Mouse (Mus musculus) heart, adult 9 months (tissue): Measurements from ENCODE around the gene Per2.

ENCODE experiments used
- DNase-seq, 2 experiments: peaks; one replicate each; pipeline ENCODE4 v3.0.0; 2022; ENCODE audit warnings: low spot score in 2 of 2

Gene Per2

DNA sequence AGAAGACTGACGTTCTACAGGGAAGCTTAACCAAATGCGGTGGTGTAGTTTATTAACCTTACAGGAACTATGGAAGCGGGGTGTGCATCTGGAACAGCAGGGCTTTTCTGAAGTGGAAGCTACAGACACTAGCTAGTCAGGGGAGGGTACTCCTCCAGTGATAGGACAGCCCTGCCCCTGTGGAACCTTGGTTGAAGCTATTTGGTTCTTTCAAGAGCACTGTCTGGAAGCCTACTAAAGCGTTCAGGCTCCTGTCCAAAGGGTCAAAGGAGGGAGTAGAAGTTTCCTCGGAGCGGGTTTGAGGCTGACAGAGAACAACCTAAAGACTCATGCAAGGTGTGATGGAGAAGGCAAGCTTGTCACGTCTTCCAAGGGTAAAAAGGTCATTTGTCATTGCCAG, 945 bp upstream of the Per2 start:
- no peak for DNase-seq

- DNase-seq, result peak; percentile 77 to 80
These were observed 782 bp downstream of the Per2 start for GRCm38 (mm10) chr1:91458223-91458861.

DNA sequence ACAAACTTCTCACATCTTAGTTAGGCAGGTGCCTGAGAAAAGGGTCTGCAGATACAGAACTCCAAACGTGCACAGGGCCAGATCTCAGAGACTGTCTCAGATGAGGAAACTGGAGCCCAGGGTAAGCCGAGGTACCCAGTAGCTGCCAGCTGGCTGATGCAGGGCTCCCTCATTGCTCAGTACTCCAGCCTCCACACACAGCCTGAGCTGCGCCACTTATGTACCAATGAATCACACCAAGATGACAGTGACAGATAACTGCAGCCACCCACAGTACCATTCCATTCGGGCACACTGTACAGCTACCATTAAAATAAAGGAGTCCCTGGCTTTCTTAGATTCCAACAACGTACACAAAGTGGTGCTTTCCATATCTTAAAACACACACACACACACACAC, 1.4 kb downstream of the Per2 start:
- no peak for DNase-seq

GRCm38 (mm10) chr1:91457116-91457515, 2.0 kb downstream of the Per2 start:
- no peak for DNase-seq

GRCm38 (mm10) chr1:91456301-91456801, 2.8 kb downstream of the Per2 start:
- DNase-seq, result peak; percentile 76 to 81

- peak; percentile 73 to 85 for DNase-seq
These were observed 3.4 kb downstream of the Per2 start for GRCm38 (mm10) chr1:91455661-91456161.

GRCm38 (mm10) chr1:91454927-91455326, 4.2 kb downstream of the Per2 start:
- no peak for DNase-seq

GRCm38 (mm10) chr1:91454366-91454765, 4.8 kb downstream of the Per2 start:
- no peak for DNase-seq

- DNase-seq, result no peak
These were observed 5.2 kb downstream of the Per2 start for GRCm38 (mm10) chr1:91453932-91454331.

DNA sequence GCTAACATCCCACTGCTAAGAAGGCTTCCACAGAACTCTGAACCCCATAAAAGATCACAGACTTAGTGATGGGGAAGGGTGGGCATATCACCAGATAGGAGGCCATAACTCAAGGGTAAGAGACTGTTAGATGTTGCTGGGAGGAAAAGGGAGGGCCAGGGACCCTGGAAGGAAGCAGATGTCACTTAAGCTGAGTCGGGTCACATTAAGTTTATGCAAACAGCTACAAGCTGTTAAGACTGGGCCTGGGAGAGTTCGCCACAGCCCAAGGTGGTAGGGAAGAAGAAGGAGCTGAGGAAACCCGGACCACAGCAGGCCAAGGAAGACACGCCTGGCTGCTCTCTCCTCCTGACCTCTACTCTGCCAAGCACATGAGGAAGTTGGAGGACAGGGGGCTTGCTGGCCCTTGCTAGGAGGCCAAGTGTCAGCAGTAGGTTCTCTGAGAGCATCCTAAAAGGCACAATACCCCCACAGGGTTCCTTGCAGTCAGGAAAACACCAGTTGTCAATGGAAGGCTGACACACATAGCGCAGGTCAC, 7.5 kb downstream of the Per2 start:
- no peak for DNase-seq

DNA sequence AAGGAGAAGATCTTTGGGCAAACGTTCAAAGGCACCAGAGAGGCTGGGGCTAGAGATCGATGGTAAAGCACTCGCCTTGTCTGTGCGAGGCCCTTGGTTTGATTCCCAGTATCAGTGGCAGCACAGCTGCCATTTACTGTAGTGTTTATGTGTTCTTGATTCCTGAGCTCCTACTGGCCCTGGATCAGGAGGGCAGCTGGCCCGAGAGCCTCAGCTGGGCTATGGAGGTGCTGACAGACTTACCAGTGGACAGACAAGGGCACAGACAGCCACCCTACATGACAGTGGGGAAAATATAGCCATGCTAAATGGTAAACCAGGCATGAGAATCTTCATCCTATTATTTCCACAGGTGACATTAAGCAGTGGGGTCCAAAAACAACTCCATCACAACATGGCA, 8.3 kb downstream of the Per2 start:
- DNase-seq, result peak in 1 of 2 experiments; percentile 59

GRCm38 (mm10) chr1:91448688-91449087, 10.4 kb downstream of the Per2 start:
- peak in 1 of 2 experiments; percentile 47 for DNase-seq

GRCm38 (mm10) chr1:91446511-91446910, 12.6 kb downstream of the Per2 start:
- no peak for DNase-seq

DNA sequence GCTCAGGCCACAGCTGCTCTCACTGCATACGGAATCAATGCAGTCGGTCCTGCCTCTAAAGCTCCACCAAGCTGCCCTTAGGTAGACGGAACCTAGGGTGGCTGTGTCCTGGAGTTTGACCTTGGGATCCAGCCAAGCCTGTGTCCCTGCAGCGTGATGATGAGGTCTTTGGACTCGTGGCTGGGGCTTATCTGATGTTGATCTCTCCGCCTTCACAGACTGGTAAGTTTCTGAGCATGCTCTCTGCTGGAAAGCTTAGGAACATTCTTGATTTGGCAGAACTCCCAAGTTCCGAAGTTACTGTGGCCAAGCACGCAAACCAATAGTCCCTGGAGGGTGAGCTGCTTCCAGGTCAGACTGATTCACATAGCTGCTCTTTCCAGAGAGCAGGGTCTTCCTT, 13.1 kb downstream of the Per2 start:
- peak; percentile 94 to 95 for DNase-seq

- peak in 1 of 2 experiments; percentile 65 for DNase-seq
These were observed 14.0 kb downstream of the Per2 start for GRCm38 (mm10) chr1:91444841-91445830.

DNA sequence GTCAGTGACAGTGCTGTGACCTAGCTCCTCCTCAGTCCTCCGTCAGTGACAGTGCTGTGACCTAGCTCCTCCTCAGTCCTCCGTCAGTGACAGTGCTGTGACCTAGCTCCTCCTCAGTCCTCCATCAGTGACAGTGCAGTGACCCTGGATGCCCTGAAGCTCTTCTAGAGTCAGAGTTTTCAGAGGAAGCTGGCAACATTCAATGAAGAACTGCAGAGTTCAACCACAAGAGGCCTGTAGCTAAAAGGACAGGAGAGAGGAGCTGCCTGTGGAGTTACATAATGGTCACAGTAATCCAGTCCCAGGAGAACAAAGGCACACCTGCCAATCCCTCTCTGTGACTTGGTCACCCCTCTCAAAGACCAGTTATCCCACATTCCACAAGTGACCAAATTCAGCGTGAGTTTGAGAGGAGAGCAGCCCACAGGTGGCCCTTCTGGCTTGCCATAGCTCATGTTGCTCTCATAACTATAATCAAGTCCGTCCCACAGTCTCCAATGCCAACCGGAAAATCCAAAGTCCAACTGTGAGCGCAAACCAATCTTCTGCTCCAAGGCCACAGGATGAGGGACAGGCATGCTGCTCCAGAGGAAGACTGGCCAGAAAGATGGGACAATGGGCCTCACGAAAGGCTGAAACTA, 16.7 kb downstream of the Per2 start:
- DNase-seq, result no peak

DNA sequence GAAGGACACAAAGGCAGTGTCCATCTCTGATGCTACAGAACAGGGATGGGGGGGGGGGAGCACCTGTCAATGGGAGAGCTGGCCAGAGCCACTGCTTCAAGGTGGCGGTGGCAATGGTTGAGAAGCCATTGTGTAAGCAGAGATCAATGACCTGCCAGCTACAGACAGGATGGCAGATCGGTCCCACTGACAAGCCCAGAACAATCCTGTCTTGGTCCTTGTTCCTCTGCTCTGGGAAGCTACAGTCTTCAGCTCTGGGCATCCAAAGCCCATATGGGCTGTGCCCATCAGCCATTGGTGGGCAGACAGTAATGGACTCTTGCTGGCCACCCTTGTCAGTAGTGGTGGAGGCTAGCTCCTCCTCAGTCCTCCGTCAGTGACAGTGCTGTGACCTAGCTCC, 17.3 kb downstream of the Per2 start:
- DNase-seq, result no peak

- DNase-seq, result no peak
These were observed 19.3 kb downstream of the Per2 start for GRCm38 (mm10) chr1:91439776-91440175.

DNA sequence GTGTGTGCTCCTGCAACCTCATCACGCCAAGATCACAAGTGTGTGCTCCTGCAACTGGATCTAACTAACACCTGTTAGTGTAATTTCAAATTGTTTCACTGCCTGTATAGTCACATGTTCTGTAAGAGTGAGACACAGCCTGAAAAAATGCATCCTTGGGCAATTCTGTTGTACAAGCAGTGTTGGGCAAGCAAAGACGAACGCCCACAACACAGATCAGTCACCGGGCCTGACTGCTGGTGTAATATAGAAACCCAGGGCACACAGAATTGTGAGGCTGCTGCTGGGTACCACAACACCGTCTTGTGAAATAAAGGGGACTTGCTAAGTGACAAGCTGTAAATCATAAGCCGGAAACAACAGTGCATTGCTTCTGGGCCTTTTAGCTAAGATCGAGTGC, 21.6 kb downstream of the Per2 start:
- DNase-seq, result no peak

DNA sequence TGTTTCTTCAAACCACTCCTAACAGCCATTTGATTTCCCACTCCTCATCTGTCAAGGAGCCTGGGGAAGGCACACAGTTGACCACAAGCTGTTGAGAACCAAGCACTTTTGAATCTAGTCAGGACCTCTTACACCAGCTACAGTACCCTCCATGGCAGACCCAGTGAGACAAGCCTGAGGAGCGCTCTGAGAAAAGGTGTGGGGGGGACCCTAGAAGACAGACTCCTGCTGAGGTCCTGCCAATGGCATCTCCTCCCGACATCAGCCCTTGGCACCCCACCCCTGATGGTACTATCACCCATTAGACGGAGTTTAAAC, 22.1 kb downstream of the Per2 start:
- DNase-seq, result no peak

- DNase-seq, result peak; percentile 92 to 94
These were observed 22.6 kb downstream of the Per2 start for GRCm38 (mm10) chr1:91436380-91437082.
